Mouse (Mus musculus): ENCODE measurements around the gene Ppib.
A peak's percentile ranks its signal among the peaks of the same experiment; 100 is the strongest.

Ppib gene

DNA sequence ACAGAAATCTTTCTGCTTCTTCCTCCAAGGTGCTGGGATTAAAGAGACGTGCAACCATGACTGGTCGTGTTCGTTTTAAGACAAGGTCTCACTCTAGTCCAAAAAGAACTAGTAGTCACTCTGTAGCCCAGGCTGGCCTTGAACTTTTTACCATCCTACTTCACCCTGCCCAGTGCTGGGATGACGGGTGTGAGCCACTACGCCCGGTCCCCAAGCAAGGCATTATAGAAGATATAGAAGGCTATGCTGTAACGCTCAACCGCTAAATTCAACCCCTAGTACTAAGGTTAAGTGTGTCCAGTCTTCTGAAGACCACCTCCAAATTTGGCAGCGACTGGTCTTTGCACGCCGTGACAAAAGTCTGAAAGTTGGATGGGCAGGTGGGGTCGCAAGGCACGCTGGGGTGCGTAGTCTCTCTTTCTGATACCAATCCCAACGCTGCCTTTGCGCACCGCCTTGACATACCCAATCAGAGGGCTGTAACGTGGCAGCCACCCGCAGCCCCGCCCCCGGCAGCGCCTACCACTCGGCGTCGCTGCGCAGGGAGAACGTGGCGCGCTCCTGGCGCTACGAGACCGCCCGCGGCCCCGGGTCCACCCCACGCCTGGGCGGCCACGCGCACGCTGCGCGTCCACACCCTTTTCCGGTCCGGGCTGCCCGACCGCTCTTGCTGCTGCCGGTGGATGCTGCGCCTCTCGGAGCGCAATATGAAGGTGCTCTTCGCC is at the start of gene Ppib:
Gene Ppib (plus strand): TSS at position 640 of the 725 bp plus-strand sequence.
- peak; percentile 96 to 98 for DNase-seq

DNA sequence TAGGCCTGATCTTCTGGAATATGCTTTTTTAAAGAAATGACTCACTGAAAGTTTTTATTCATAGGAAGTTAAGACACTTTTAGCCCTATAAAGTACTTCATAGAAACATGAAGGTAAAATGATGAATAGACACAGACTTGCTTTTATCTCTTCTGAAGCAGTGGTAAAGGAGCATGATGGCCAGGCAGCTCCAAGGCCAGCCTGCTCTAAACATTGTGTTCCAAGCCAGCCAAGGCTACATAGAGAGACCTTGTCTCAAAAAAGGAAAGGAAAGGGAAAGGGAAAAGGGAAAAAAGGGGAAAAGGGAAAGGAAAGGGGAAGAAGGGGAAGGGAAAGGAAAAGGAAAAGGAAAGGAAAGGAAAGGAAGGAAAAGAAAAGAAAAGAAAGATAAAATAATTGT is 39.4 kb upstream of the Ppib start:
- DNase-seq = no peak

GRCm38 (mm10) chr9:66038082-66038481 is 21.9 kb upstream of the Ppib start:
- no peak for DNase-seq

- no peak for DNase-seq
Observed at GRCm38 (mm10) chr9:66038581-66038980, 21.4 kb upstream of the Ppib start.

DNA sequence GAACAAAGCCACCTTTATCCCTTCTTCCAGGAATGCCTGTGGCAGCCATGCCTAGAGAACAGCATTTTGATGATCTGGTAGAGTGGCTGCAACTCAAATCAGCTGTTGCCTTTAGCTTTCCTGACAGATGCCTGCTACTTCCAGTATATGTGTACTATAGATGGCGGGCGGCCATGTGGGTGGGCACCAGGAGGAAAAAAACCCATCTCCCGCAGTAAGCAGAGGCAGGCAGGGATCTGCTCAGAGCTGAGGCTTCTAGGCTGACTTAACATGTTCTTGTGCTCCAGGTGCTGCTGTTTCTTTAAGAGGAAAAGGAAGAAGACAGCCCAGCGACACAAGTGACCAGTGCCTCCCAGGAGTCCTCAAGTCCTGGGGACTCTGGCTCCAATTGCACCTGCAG is 20.7 kb upstream of the Ppib start:
- no peak for DNase-seq

GRCm38 (mm10) chr9:66040801-66041200 is 19.2 kb upstream of the Ppib start:
- no peak for DNase-seq

- no peak for DNase-seq
Observed at GRCm38 (mm10) chr9:66042331-66042730, 17.7 kb upstream of the Ppib start.

GRCm38 (mm10) chr9:66043241-66043640 is 16.8 kb upstream of the Ppib start:
- DNase-seq = no peak

DNA sequence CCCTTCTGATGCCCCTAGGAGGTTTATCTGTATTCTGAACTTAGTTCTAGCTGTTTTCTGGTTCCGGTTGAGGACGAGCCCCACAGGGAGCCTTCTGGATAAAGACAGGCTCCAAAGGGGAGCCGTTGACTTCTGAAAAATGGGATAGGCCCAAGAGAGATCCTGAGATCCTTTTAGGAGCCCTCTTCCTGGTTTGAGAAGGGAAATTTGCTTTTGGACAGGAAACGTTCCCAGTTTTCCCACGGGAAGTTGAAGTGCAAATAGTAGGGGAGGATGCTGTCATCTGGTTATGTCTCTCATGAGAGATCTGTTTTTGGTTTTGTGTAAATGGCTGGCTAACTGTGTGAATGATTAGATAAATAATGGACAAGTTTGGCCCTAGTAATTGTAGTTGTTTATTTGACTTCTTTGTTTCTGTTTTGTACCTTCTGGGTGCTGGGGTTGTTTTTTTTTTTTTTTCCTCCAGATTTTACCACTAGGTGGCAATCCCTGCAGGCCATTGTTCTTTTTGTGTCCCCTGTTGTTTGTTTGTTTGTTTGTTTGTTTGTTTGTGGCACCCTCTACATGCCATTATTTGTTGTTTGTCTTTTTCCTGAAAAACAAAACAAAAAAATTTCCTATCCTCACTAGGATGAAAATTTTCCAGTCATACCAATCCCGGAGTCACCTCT is 10.0 kb upstream of the Ppib start:
- no peak for DNase-seq

DNA sequence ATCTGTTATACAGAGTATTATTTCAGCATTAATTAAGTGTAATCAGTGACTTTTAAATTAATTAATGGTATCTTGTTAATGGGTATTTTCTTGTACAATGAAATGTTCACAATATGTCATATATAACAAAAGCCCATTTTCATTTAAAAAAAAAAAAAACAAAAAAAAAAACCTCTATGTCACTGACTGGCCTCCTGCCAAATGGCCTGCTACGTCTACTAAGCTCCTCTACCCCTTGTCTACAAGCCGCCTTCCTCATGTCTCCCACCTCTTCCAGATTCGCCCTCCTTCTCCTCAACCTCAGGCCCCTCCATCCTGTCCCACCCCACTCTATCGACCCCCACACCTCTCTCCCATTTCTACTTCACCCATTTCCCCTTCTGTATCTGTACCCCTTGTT is 8.5 kb upstream of the Ppib start:
- no peak for DNase-seq

DNA sequence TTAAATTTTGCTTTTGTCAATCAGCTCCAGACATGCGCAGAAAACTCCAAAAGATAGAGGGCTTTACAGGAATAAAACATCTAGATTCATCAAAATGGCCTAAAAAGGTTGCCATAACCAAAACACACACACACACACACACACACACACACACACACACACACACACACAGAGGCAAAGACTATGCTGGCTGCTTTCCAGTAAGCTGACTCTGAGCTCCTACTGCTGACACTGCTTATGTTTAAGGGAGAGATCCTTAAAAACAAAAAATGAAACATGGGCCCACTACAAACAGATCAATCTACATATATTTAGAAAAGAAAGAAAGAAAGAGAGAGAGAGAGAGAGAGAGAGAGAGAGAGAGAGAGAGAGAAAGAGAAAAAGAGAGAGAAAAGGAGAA is 7.3 kb upstream of the Ppib start:
- no peak for DNase-seq

DNA sequence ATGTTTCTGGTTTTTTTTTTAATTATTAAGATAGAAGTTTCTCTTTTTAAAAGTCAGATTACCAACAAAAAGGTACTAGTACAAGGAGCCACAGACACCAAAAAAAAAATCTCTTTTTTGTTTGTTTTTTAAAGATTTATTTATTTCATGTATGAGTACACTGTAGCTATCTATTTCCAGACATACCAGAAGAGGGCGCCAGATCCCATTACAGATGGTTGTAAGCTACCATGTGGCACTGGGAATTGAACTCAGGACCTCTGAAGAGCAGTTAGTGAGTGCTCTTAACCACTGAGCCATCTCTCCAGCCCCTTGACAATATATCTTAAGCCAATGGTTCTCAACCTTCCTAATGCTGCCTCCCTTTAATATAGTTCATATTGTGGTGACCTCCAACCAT is 6.4 kb upstream of the Ppib start:
- DNase-seq = no peak

DNA sequence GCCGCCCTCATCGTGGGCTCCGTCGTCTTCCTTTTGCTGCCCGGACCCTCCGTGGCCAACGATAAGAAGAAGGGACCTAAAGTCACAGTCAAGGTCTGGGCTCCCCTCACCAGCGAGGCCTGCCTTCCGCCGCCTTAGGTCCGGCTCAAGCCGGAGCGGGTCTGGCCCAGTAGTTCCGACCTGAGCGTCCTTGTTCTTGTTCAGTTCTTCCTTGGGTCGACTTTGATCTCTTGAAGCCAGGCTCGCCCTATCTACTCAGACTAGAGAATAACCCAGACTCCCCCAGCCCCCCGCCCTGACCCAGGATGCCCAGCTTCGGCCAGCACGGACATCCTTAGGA is 256 bp downstream of the Ppib start:
- DNase-seq = no peak

- DNase-seq = no peak
Observed at GRCm38 (mm10) chr9:66060986-66061385, 964 bp downstream of the Ppib start.

DNA sequence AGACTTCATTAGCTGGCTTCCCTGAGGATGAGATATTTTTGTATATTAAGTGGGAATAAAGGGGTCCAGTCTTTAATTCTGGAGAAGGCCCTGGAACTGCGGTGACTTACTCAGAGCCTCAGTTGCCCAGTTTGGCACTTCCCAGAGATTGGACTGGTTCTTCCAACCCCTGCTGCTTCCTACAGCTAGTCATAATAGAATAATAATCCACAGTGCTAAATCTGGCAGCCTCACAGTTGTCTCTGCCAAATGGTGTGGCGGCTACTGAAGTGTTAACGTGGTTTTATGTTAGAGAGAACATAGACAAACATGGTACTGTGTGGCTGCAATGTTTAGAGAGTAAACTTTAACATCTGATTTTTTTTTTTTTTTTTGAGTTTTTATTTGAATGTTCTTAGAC is 1.6 kb downstream of the Ppib start:
- DNase-seq = no peak

GRCm38 (mm10) chr9:66063446-66063845 is 3.4 kb downstream of the Ppib start:
- DNase-seq = no peak

DNA sequence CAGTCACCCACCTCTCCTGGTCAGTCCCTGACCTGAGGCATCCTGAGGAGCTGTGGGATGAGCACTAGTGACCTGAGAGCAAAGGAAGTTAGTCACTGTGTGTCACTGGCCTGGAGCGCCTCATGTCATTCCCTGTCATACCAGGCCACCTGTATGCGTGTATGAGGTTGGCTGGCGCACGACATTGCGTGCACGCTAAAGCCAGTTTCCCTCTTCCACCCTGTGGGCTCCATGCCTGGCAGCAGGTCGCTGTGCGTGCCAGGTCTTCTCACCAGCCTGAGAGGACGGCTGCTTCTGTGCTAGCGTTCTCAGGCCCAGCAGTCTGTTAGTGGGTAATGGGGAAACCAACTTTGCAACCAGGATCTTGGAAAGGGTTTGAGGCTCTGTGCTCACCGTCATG is 4.3 kb downstream of the Ppib start:
- DNase-seq = no peak

GRCm38 (mm10) chr9:66066791-66067190 is 6.8 kb downstream of the Ppib start:
- no peak for DNase-seq

DNA sequence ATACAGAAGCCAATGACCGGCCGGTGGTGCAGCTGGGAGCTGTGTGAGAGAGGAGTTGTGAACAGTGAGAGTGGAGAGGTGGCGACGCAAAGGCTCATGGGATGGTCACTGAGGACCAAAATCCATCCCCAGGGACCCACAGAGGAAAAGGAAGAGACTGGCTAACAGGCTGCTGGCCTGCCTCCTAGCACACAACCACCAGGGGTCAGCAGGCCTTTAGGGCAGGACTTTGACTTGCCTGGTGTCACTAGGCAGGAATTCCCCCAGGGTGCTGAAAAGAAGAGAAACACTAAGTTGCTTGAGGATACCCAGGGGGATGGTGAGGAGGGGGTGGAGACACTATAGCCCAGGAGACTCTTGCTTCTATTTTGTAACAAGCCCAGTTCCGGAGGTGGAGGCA is 7.5 kb downstream of the Ppib start:
- DNase-seq = no peak

- DNase-seq = no peak
Observed at GRCm38 (mm10) chr9:66068056-66068455, 8.0 kb downstream of the Ppib start.

GRCm38 (mm10) chr9:66068971-66069391 is 9.0 kb downstream of the Ppib start:
- DNase-seq = no peak

DNA sequence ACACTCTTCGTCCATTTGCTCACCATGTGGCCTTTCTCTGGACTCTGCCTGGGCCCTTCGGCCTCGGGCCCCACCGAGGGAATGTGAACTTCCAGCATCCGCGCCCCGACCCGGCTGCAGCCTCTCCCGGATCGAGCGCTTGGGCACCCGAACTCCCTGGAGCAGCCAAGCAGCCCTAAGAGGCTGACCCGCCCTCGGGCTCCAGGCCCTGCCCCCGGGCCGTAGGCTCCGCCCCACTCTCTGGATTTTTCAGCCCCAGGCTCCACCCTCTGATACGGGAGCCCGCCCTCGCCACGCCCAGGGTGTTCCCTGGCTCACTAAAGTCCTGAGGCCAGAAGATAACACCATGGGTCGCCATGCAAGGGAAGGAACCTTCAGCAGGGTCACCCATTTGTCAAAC is 9.6 kb downstream of the Ppib start, which contains the start of gene Snx22:
Gene Snx22 (minus strand): TSS at position 137 of the 400 bp plus-strand sequence.
- peak; percentile 57 to 64 for DNase-seq

DNA sequence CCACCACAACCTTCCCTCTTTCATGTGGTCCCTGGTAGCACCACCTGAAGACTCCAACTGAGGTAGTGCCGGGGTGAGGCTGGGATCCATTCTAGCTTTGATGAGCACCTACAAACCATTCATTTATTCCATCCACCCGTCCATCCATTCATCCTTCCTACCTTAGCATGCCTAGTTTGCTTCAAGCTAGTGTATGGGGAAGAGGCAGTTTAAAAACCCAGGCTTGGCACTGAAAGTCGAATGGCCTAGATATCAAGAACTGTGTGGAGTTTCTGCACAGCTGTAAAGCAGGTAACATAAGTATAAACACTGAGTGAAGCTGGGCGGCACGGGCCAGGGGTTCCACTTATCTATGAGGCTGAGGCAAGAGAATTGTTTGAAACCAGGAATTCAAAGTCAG is 10.1 kb downstream of the Ppib start:
- DNase-seq = no peak

GRCm38 (mm10) chr9:66072754-66073153 is 12.7 kb downstream of the Ppib start:
- DNase-seq = no peak

DNA sequence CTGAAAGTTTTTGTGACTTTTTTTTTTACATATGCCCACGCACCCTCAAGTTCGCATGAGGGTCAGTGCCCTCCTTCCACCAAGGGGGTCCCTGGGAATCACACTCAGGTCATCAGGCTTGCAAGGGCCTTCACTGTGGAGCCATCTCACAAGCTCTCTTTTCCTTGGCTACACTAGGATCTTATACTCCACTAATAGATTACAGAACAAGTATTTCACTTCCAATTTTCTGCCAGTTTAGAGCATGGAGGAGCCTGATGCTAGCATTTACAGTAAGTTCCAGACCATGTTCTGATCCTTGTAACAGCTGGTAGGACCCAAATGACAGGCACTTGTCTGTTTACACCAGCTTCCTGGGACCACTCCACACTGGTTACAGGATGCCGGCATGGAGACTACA is 18.1 kb downstream of the Ppib start:
- no peak for DNase-seq
